Mouse (Mus musculus): ENCODE measurements around the gene Msrb3. TPM values are rescaled to one million over a fixed set of nuclear protein-coding genes. Genes with fewer than 3 reads are reported as not detected.

Msrb3 gene
- polyA plus RNA-seq, 1 experiment from 2014 or later: 6.4 TPM

GRCm38 (mm10) chr10:120894978-120895898, 3.7 kb downstream of the Msrb3 start:
- DNase-seq (ENCODE audit: low spot score): no peak
- H3K4me1 ChIP-seq (ENCODE audit: control insufficient read depth, insufficient read depth, low read length): no peaks in the 10 kb centered on the region
- no peak overlapping the region for H3K4me2 ChIP-seq (ENCODE audit: low read depth, low read length)
- no peaks in the 10 kb centered on the region; the same call in 1 of the 2 replicates for H3K36me3 ChIP-seq (replicated peaks; ENCODE audit: control insufficient read depth, insufficient read depth, low read depth, low read length)
- no peak overlapping the region for H3K4me3 ChIP-seq (ENCODE audit: low read depth, low read length)
- H3K9ac ChIP-seq (replicated peaks; ENCODE audit: low read length): no peak overlapping the region
- no peak overlapping the region for H3K27ac ChIP-seq (replicated peaks; ENCODE audit: low read depth, low read length)
- H3K9me3 ChIP-seq (replicated peaks; ENCODE audit: control insufficient read depth, low read length): no peaks in the 10 kb centered on the region
- H3K27me3 ChIP-seq (ENCODE audit: control insufficient read depth, insufficient read depth, low read length): no peaks in the 10 kb centered on the region
- 73% methylated on average over 15 of the region's 15 CpGs for WGBS
- ATAC-seq (replicated peaks; ENCODE audit: insufficient number of reproducible peaks, low FRiP score, low TSS enrichment, low read depth): no peak

- H3K4me3 ChIP-seq (ENCODE audit: low read depth, low read length): no peak overlapping the region
- WGBS: 77% methylated on average over 4 of the region's 4 CpGs
- DNase-seq (ENCODE audit: low spot score) (no peak), ATAC-seq (replicated peaks; ENCODE audit: insufficient number of reproducible peaks, low FRiP score, low TSS enrichment, low read depth) (no peak)
- no peak overlapping the region for H3K4me2 ChIP-seq (ENCODE audit: low read depth, low read length)
- no peak overlapping the region for H3K27ac ChIP-seq (replicated peaks; ENCODE audit: low read depth, low read length)
- no peaks in the 10 kb centered on the region for H3K4me1 ChIP-seq (ENCODE audit: control insufficient read depth, insufficient read depth, low read length)
- H3K36me3 ChIP-seq (replicated peaks; ENCODE audit: control insufficient read depth, insufficient read depth, low read depth, low read length): no peaks in the 10 kb centered on the region; the same call in 1 of the 2 replicates
- no peak overlapping the region for H3K9ac ChIP-seq (replicated peaks; ENCODE audit: low read length)
- H3K9me3 ChIP-seq (replicated peaks; ENCODE audit: control insufficient read depth, low read length): no peaks in the 10 kb centered on the region
- H3K27me3 ChIP-seq (ENCODE audit: control insufficient read depth, insufficient read depth, low read length): no peaks in the 10 kb centered on the region
Observed at GRCm38 (mm10) chr10:120893938-120894337, 5.0 kb downstream of the Msrb3 start.

GRCm38 (mm10) chr10:120891131-120891530, 7.8 kb downstream of the Msrb3 start:
- Histone ChIP-seq H3K4me3 (ENCODE audit: low read depth, low read length) (no peak overlapping the region), H3K9ac (replicated peaks; ENCODE audit: low read length) (no peak overlapping the region), H3K9me3 (replicated peaks; ENCODE audit: control insufficient read depth, low read length) (no peaks in the 10 kb centered on the region), H3K4me2 (ENCODE audit: low read depth, low read length) (no peak overlapping the region), H3K27me3 (ENCODE audit: control insufficient read depth, insufficient read depth, low read length) (no peaks in the 10 kb centered on the region), H3K27ac (replicated peaks; ENCODE audit: low read depth, low read length) (no peak overlapping the region), H3K36me3 (replicated peaks; ENCODE audit: control insufficient read depth, insufficient read depth, low read depth, low read length) (no peaks in the 10 kb centered on the region; the same call in 1 of the 2 replicates), H3K4me1 (ENCODE audit: control insufficient read depth, insufficient read depth, low read length) (no peaks in the 10 kb centered on the region)
- ATAC-seq (replicated peaks; ENCODE audit: insufficient number of reproducible peaks, low FRiP score, low TSS enrichment, low read depth): no peak
- 89% methylated on average over 4 of the region's 4 CpGs for WGBS
- DNase-seq (ENCODE audit: low spot score): no peak

- no peaks in the 10 kb centered on the region for H3K4me1 ChIP-seq (ENCODE audit: control insufficient read depth, insufficient read depth, low read length)
- H3K36me3 ChIP-seq (replicated peaks; ENCODE audit: control insufficient read depth, insufficient read depth, low read depth, low read length): no peaks in the 10 kb centered on the region; the same call in 1 of the 2 replicates
- ATAC-seq (replicated peaks; ENCODE audit: insufficient number of reproducible peaks, low FRiP score, low TSS enrichment, low read depth): no peak
- no peaks in the 10 kb centered on the region for H3K27me3 ChIP-seq (ENCODE audit: control insufficient read depth, insufficient read depth, low read length)
- H3K4me3 ChIP-seq (ENCODE audit: low read depth, low read length): no peak overlapping the region
- WGBS: 100% methylated on average over 1 of the region's 1 CpGs
- H3K4me2 ChIP-seq (ENCODE audit: low read depth, low read length): no peak overlapping the region
- no peak overlapping the region for H3K9ac ChIP-seq (replicated peaks; ENCODE audit: low read length)
- H3K9me3 ChIP-seq (replicated peaks; ENCODE audit: control insufficient read depth, low read length): no peaks in the 10 kb centered on the region
- DNase-seq (ENCODE audit: low spot score): no peak
- no peak overlapping the region for H3K27ac ChIP-seq (replicated peaks; ENCODE audit: low read depth, low read length)
Observed at GRCm38 (mm10) chr10:120890592-120890991, 8.3 kb downstream of the Msrb3 start.

- Histone ChIP-seq H3K9ac (replicated peaks; ENCODE audit: low read length) (no peak overlapping the region), H3K9me3 (replicated peaks; ENCODE audit: control insufficient read depth, low read length) (no peaks in the 10 kb centered on the region), H3K27ac (replicated peaks; ENCODE audit: low read depth, low read length) (no peak overlapping the region), H3K4me3 (ENCODE audit: low read depth, low read length) (no peak overlapping the region), H3K4me1 (ENCODE audit: control insufficient read depth, insufficient read depth, low read length) (no peaks in the 10 kb centered on the region), H3K36me3 (replicated peaks; ENCODE audit: control insufficient read depth, insufficient read depth, low read depth, low read length) (no peaks in the 10 kb centered on the region; the same call in 1 of the 2 replicates), H3K4me2 (ENCODE audit: low read depth, low read length) (no peak overlapping the region), H3K27me3 (ENCODE audit: control insufficient read depth, insufficient read depth, low read length) (no peaks in the 10 kb centered on the region)
- ATAC-seq (replicated peaks; ENCODE audit: insufficient number of reproducible peaks, low FRiP score, low TSS enrichment, low read depth) (no peak), DNase-seq (ENCODE audit: low spot score) (no peak)
- 92% methylated on average over 8 of the region's 8 CpGs for WGBS
Observed at GRCm38 (mm10) chr10:120888531-120888930, 10.4 kb downstream of the Msrb3 start.

GRCm38 (mm10) chr10:120884220-120884619, 14.7 kb downstream of the Msrb3 start:
- no peak for DNase-seq (ENCODE audit: low spot score)
- Histone ChIP-seq H3K4me2 (ENCODE audit: low read depth, low read length) (no peak overlapping the region), H3K9me3 (replicated peaks; ENCODE audit: control insufficient read depth, low read length) (no peaks in the 10 kb centered on the region), H3K27ac (replicated peaks; ENCODE audit: low read depth, low read length) (no peak overlapping the region), H3K27me3 (ENCODE audit: control insufficient read depth, insufficient read depth, low read length) (no peaks in the 10 kb centered on the region), H3K4me1 (ENCODE audit: control insufficient read depth, insufficient read depth, low read length) (no peaks in the 10 kb centered on the region; the same call in 1 of the 2 replicates), H3K4me3 (ENCODE audit: low read depth, low read length) (no peak overlapping the region), H3K36me3 (replicated peaks; ENCODE audit: control insufficient read depth, insufficient read depth, low read depth, low read length) (no peaks in the 10 kb centered on the region), H3K9ac (replicated peaks; ENCODE audit: low read length) (no peak overlapping the region)
- no peak for ATAC-seq (replicated peaks; ENCODE audit: insufficient number of reproducible peaks, low FRiP score, low TSS enrichment, low read depth)
- WGBS: 87% methylated on average over 14 of the region's 14 CpGs

GRCm38 (mm10) chr10:120883732-120884131, 15.2 kb downstream of the Msrb3 start:
- no peaks in the 10 kb centered on the region for H3K36me3 ChIP-seq (replicated peaks; ENCODE audit: control insufficient read depth, insufficient read depth, low read depth, low read length)
- DNase-seq (ENCODE audit: low spot score): no peak
- H3K9ac ChIP-seq (replicated peaks; ENCODE audit: low read length): no peak overlapping the region
- H3K9me3 ChIP-seq (replicated peaks; ENCODE audit: control insufficient read depth, low read length): no peaks in the 10 kb centered on the region
- H3K4me2 ChIP-seq (ENCODE audit: low read depth, low read length): no peak overlapping the region
- no peaks in the 10 kb centered on the region; the same call in 1 of the 2 replicates for H3K4me1 ChIP-seq (ENCODE audit: control insufficient read depth, insufficient read depth, low read length)
- H3K27me3 ChIP-seq (ENCODE audit: control insufficient read depth, insufficient read depth, low read length): no peaks in the 10 kb centered on the region
- 0 out of 2 replicates have a peak, but pooled peaks have one; percentile 27 for ATAC-seq (replicated peaks; ENCODE audit: insufficient number of reproducible peaks, low FRiP score, low TSS enrichment, low read depth)
- H3K27ac ChIP-seq (replicated peaks; ENCODE audit: low read depth, low read length): no peak overlapping the region
- WGBS: 58% methylated on average over 4 of the region's 4 CpGs
- no peak overlapping the region for H3K4me3 ChIP-seq (ENCODE audit: low read depth, low read length)

- Histone ChIP-seq H3K4me2 (ENCODE audit: low read depth, low read length) (peak overlapping the region; percentile 62), H3K36me3 (replicated peaks; ENCODE audit: control insufficient read depth, insufficient read depth, low read depth, low read length) (no peaks in the 10 kb centered on the region), H3K4me3 (ENCODE audit: low read depth, low read length) (peak overlapping the region; percentile 23), H3K4me1 (ENCODE audit: control insufficient read depth, insufficient read depth, low read length) (no peaks in the 10 kb centered on the region; the same call in 1 of the 2 replicates), H3K9ac (replicated peaks; ENCODE audit: low read length) (peak overlapping the region; percentile 37; the same call in 1 of the 2 replicates), H3K27ac (replicated peaks; ENCODE audit: low read depth, low read length) (peak overlapping the region; percentile 47; the same call in 1 of the 2 replicates), H3K27me3 (ENCODE audit: control insufficient read depth, insufficient read depth, low read length) (no peaks in the 10 kb centered on the region), H3K9me3 (replicated peaks; ENCODE audit: control insufficient read depth, low read length) (no peaks in the 10 kb centered on the region)
- no peak for DNase-seq (ENCODE audit: low spot score)
- ATAC-seq (replicated peaks; ENCODE audit: insufficient number of reproducible peaks, low FRiP score, low TSS enrichment, low read depth): peak; percentile 50; the same call in 1 of the 2 replicates
- under 1% methylated on average over 7 of the region's 7 CpGs for WGBS
Observed at GRCm38 (mm10) chr10:120883069-120883415, 15.9 kb downstream of the Msrb3 start.
